Mouse (Mus musculus) embryo, embryonic 11 days (tissue): ENCODE results near the gene Sirt4.
"Not testable (repeated sequence)": the region's sequence is repeated elsewhere in the genome, so short reads cannot be mapped to it uniquely, and the experiment has no call there.

Experiments
- DNase-seq: peaks from one replicate; pipeline ENCODE4 v3.0.0-alpha.2; 2015

The Sirt4 gene

GRCm38 (mm10) chr5:115483947-115484920 is at the start of gene Sirt4:
Gene Sirt4 (minus strand): TSS chr5:115484725.
- peak; percentile 97 for DNase-seq

- no peak for DNase-seq
Measured at GRCm38 (mm10) chr5:115531671-115532270, 47.2 kb upstream of the Sirt4 start.

GRCm38 (mm10) chr5:115530447-115530809 is 45.9 kb upstream of the Sirt4 start:
- DNase-seq: no peak

- no peak for DNase-seq
Measured at GRCm38 (mm10) chr5:115529742-115530446, 45.4 kb upstream of the Sirt4 start.

- DNase-seq: no peak
Measured at GRCm38 (mm10) chr5:115529364-115529741, 44.8 kb upstream of the Sirt4 start.

- no peak for DNase-seq
Measured at GRCm38 (mm10) chr5:115528128-115528527, 43.6 kb upstream of the Sirt4 start.

GRCm38 (mm10) chr5:115526456-115527202 is 42.1 kb upstream of the Sirt4 start:
- DNase-seq: no peak

GRCm38 (mm10) chr5:115525943-115526342 is 41.4 kb upstream of the Sirt4 start:
- DNase-seq: no peak

GRCm38 (mm10) chr5:115525416-115525815 is 40.9 kb upstream of the Sirt4 start:
- DNase-seq: no peak

GRCm38 (mm10) chr5:115524471-115524870 is 39.9 kb upstream of the Sirt4 start:
- DNase-seq: no peak

- peak; percentile 81 for DNase-seq
Measured at GRCm38 (mm10) chr5:115523971-115524370, 39.4 kb upstream of the Sirt4 start.

- DNase-seq: no peak
Measured at GRCm38 (mm10) chr5:115522981-115523499, 38.5 kb upstream of the Sirt4 start.

- no peak for DNase-seq
Measured at GRCm38 (mm10) chr5:115522531-115522930, 38.0 kb upstream of the Sirt4 start.

- peak; percentile 71 for DNase-seq
Measured at GRCm38 (mm10) chr5:115521553-115522461, 37.3 kb upstream of the Sirt4 start.

GRCm38 (mm10) chr5:115520325-115520869 is 35.9 kb upstream of the Sirt4 start:
- no peak for DNase-seq

- DNase-seq: not testable (repeated sequence)
Measured at GRCm38 (mm10) chr5:115518214-115518613, 33.7 kb upstream of the Sirt4 start.

- DNase-seq: no peak
Measured at GRCm38 (mm10) chr5:115517501-115517900, 33.0 kb upstream of the Sirt4 start.

- no peak for DNase-seq
Measured at GRCm38 (mm10) chr5:115516908-115517307, 32.4 kb upstream of the Sirt4 start.

GRCm38 (mm10) chr5:115516081-115516907 is 31.8 kb upstream of the Sirt4 start:
- no peak for DNase-seq
